25 mouse cellular contexts compared by ENCODE assay signal in the genomic region with DNA sequence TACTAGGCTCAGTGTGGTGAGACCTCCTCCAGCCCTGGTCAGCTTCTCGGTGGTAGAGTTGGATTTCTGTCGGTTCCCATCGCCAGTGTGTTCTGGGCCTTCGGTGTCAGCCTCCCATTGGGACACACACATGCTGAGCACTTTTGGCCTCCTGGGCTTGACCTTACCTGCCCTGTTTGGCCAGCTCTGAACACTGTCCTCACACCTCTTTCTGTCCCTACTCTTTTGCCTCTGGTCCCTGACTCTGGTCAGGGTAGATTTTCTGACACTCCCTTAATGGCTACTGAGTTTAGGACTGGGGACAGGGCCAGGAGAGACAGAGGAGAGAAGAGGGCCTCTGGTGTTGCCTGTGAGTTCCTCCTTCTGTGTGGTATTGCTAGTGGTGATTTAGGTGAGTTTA.
"Had no signal": no experiment of that assay in that cellular context is flagged by ENCODE, and none has a peak within 500 bp of the region (broad histone marks: within the 10 kb centered on the region; RNA-seq: fewer than 3 reads in every experiment).

No protein-coding gene starts in this region.

- H3K36me3 ChIP-seq: heart, embryonic 13.5 days; heart, embryonic 15.5 days; hindbrain, embryonic 13.5 days; hindbrain, embryonic 15.5 days; kidney, embryonic 15.5 days; limb, embryonic 13.5 days; limb, embryonic 15.5 days had no signal

- H3K27me3 ChIP-seq: heart, embryonic 13.5 days; heart, embryonic 15.5 days; hindbrain, embryonic 15.5 days; kidney, embryonic 15.5 days; limb, embryonic 13.5 days; limb, embryonic 15.5 days had no signal

- H3K9ac ChIP-seq: forebrain, postnatal 0 days; heart, embryonic 13.5 days; heart, embryonic 15.5 days; hindbrain, embryonic 13.5 days; hindbrain, embryonic 15.5 days; kidney, embryonic 15.5 days; limb, embryonic 13.5 days; limb, embryonic 15.5 days; liver, embryonic 14.5 days had no signal

- H3K4me2 ChIP-seq: heart, embryonic 11.5 days; heart, embryonic 13.5 days; heart, embryonic 15.5 days; hindbrain, embryonic 13.5 days; hindbrain, embryonic 15.5 days; kidney, embryonic 15.5 days; limb, embryonic 13.5 days; limb, embryonic 15.5 days had no signal

- H3K4me3 ChIP-seq: heart, adult 2 months; heart, embryonic 13.5 days; heart, embryonic 15.5 days; hindbrain, embryonic 13.5 days; hindbrain, embryonic 15.5 days; kidney, embryonic 15.5 days; limb, embryonic 13.5 days; limb, embryonic 15.5 days had no signal

- H3K27ac ChIP-seq: heart, adult 2 months; heart, embryonic 13.5 days; heart, embryonic 15.5 days; hindbrain, embryonic 13.5 days; hindbrain, embryonic 15.5 days; hindbrain, postnatal 0 days; kidney, embryonic 15.5 days; kidney, postnatal 0 days; limb, embryonic 13.5 days; limb, embryonic 15.5 days; liver, embryonic 14.5 days had no signal

- H3K9me3 ChIP-seq: heart, embryonic 13.5 days; heart, embryonic 15.5 days; hindbrain, embryonic 13.5 days; hindbrain, embryonic 15.5 days; kidney, embryonic 15.5 days; limb, embryonic 13.5 days; limb, embryonic 15.5 days had no signal

- ATAC-seq: forebrain, postnatal 0 days; hindbrain, postnatal 0 days; intestine, embryonic 16.5 days had no signal

- DNase-seq: forebrain, postnatal 0 days; heart, adult 11 months; heart, adult 2 months; heart, postnatal 14 days; heart, postnatal 36 days; kidney, adult 11 months; kidney, adult 2 months; kidney, adult 9 months; kidney, postnatal 14 days; kidney, postnatal 36 days; layer of hippocampus, adult 9-11 months; layer of hippocampus, postnatal 36 days; left cerebral cortex, postnatal 4 days had no signal
